Mouse (Mus musculus): ENCODE data around the gene Top1. TPM values are rescaled to one million over a fixed set of nuclear protein-coding genes. Genes with fewer than 3 reads are reported as not detected.

Gene Top1
- total and polyA plus RNA-seq, 3 experiments = 89.8 to 312 (median 91.3) TPM

DNA sequence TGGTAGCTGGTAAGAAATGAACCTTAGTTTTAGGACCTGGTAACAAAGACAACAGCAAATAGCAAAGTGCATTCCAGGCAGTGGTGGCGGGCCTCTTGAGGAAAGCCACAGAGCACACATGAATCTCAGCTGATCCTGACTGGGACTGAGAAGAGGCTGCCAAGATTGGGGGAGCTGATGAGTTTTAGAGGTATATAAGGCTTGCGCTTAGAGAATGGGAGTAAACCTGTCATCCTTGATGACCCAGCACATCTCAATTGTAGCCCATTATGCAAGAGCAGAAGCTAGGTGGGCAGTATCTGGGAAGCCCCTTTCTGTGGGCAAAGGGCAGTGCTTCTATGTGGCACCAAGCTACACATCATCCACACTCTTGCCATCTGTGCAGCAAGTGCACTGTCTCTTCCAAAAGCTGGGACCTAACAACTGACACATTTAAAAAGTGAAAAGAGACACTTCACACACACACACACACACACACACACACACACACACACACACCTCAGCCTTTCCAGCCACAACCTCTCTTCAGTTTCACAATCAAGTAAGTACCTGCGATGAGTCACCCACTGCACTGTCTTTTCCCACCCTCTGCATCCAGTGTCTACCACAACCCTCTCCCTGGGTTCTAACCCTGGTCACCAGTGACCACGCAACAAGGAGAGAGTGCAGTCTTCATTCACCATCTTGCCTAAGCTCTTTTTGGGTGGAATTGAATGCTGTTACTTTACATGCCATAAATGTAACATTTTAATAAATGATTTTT lies 78.1 kb downstream of the Top1 start:
- no peak overlapping the region for H3K4me2 ChIP-seq (ENCODE audit: insufficient read depth, low read depth, poor library complexity, severe bottlenecking)
- no peaks in the 10 kb centered on the region for H3K9me3 ChIP-seq (replicated peaks; ENCODE audit: low read length)
- H3K27me3 ChIP-seq (replicated peaks) = no peaks in the 10 kb centered on the region
- no peak for DNase-seq (ENCODE audit: extremely low read depth)
- H3K79me2 ChIP-seq (replicated peaks; ENCODE audit: control insufficient read depth, extremely low read depth, insufficient read depth, poor library complexity, severe bottlenecking) = 0 out of 2 replicates have a peak, but pooled peaks cover under 1% of the 10 kb centered on the region
- peaks cover 0 to 4% of the 10 kb centered on the region in 2 experiments; a peak in 2 of 4 replicates for H3K4me1 ChIP-seq (ENCODE audit: control insufficient read depth in 1 of 2, insufficient read depth in 2 of 2)
- H3K27ac ChIP-seq (ENCODE audit: insufficient read depth, low read depth) = no peak overlapping the region
- H3K9ac ChIP-seq (ENCODE audit: insufficient read depth, low read depth) = no peak overlapping the region
- TF ChIP-seq TCF12 (IDR thresholded peaks at IDR 0.05; ENCODE audit: low read depth, low read length) = no peak
- no peak for TF ChIP-seq USF2 (conservative IDR thresholded peaks at IDR 0.05; ENCODE audit: low read depth, low read length)
- TF ChIP-seq MAZ (IDR thresholded peaks at IDR 0.05; ENCODE audit: low read depth, low read length) = no peak
- TF ChIP-seq MXI1 (IDR thresholded peaks at IDR 0.05; ENCODE audit: low read depth, low read length) = no peak
- no peak for TF ChIP-seq MYC (IDR thresholded peaks at IDR 0.05; ENCODE audit: low read depth, low read length)
- no peak for TF ChIP-seq CHD1 (IDR thresholded peaks at IDR 0.05; ENCODE audit: low read depth, low read length)
- TF ChIP-seq POLR2A (IDR thresholded peaks at IDR 0.05; ENCODE audit: low read depth, low read length) = no peak; the same call in 1 of the 2 replicates
- peaks cover 45 to 65% of the 10 kb centered on the region in 2 experiments for H3K36me3 ChIP-seq (replicated peaks in 1 of 2; ENCODE audit: control insufficient read depth in 1 of 2, insufficient read depth in 1 of 2, low read length in 1 of 2)
- dilution Hi-C loops (cut with MboI; ENCODE audit: extremely low pct_ligation_motif_present, extremely low pct_unique_long_range_greater_than_20kb, low sequenced_read_pairs) (no loop called here), in situ Hi-C loops (cut with MboI; ENCODE audit: low pct_ligation_motif_present, low pct_unique_long_range_greater_than_20kb, low sequenced_read_pairs) (no loop called here)
- no peak overlapping the region for H3K4me3 ChIP-seq (replicated peaks in 1 of 3; ENCODE audit: low read depth in 2 of 3, low read length in 2 of 3, poor library complexity in 1 of 3)

DNA sequence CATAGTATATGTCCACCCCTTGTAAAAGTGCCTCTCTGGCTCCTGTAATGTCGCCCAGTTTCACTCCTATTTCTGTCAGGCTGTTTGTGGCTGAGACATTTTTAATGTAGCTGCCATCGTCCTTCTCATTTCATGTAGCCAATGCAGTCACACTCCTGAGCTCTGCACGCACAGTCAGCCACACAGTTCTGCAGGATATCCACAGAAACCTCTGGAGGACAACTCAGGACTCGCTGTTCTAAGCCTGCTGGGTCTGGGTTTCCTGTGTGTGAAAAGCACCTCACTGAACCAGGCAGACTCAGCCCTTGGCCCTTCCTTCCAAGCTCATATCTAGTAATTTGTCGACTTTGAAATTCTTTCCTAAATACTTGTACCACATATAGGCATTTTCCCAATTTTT lies 78.8 kb downstream of the Top1 start:
- Histone ChIP-seq H3K9ac (ENCODE audit: insufficient read depth, low read depth) (no peak overlapping the region), H3K4me2 (ENCODE audit: insufficient read depth, low read depth, poor library complexity, severe bottlenecking) (no peak overlapping the region), H3K4me3 (replicated peaks in 1 of 3; ENCODE audit: low read depth in 2 of 3, low read length in 2 of 3, poor library complexity in 1 of 3) (no peak overlapping the region), H3K27ac (ENCODE audit: insufficient read depth, low read depth) (no peak overlapping the region), H3K4me1 (ENCODE audit: control insufficient read depth in 1 of 2, insufficient read depth in 2 of 2) (peaks cover 0 to 12% of the 10 kb centered on the region in 2 experiments; a peak in 2 of 4 replicates), H3K36me3 (replicated peaks in 1 of 2; ENCODE audit: control insufficient read depth in 1 of 2, insufficient read depth in 1 of 2, low read length in 1 of 2) (peaks cover 39 to 57% of the 10 kb centered on the region in 2 experiments), H3K27me3 (replicated peaks) (no peaks in the 10 kb centered on the region), H3K9me3 (replicated peaks; ENCODE audit: low read length) (no peaks in the 10 kb centered on the region), H3K79me2 (replicated peaks; ENCODE audit: control insufficient read depth, extremely low read depth, insufficient read depth, poor library complexity, severe bottlenecking) (no peaks in the 10 kb centered on the region)
- dilution Hi-C loops (cut with MboI; ENCODE audit: extremely low pct_ligation_motif_present, extremely low pct_unique_long_range_greater_than_20kb, low sequenced_read_pairs) (no loop called here), in situ Hi-C loops (cut with MboI; ENCODE audit: low pct_ligation_motif_present, low pct_unique_long_range_greater_than_20kb, low sequenced_read_pairs) (no loop called here)
- TF ChIP-seq USF1 (IDR thresholded peaks at IDR 0.05; ENCODE audit: low read depth, low read length) (no peak), ZNF384 (IDR thresholded peaks at IDR 0.05; ENCODE audit: low read depth, low read length) (no peak), MXI1 (IDR thresholded peaks at IDR 0.05; ENCODE audit: low read depth, low read length) (no peak), RAD21 (IDR thresholded peaks at IDR 0.05; ENCODE audit: low read depth, low read length) (no peak), IRF4 (IDR thresholded peaks at IDR 0.05; ENCODE audit: low read depth, low read length) (no peak), ZC3H11A (IDR thresholded peaks at IDR 0.05; ENCODE audit: low read depth, low read length) (no peak), ETS1 (conservative IDR thresholded peaks at IDR 0.05; ENCODE audit: low read depth, low read length) (no peak)
- no peak for DNase-seq (ENCODE audit: extremely low read depth)

Measured in CH12.LX (cell line).